Mouse (Mus musculus) liver, embryonic 14.5 days (tissue): ENCODE results near the gene Shc2.

Experiments used
- CTCF ChIP-seq: IDR thresholded peaks from 2 replicates; pipeline ENCODE4 v1.5.1; 2016; ENCODE audit warnings: antibody characterized with exemption, low read depth, control low read depth
- EP300 ChIP-seq: IDR thresholded peaks from 2 replicates; pipeline ENCODE4 v1.6.1; 2016; ENCODE audit warnings: antibody characterized with exemption, low read depth

DNA sequence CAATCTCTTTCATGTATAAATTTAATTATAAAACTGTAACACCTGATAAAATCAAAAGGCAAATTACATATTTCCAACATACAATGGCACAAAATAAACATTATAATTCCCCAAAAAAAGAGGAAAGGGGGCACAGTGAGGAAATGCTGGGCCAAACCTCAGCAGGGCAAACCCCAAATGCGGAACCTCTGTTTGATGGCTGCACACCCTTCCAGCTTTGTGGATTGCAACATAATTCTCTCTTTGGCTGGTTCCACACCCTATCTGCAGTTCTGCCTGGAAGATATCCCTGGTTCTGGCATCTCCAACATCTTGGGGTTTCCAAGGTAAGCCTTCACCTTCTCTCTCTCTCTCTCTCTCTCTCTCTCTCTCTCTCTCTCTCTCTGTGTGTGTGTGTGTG lies 47.0 kb downstream of the Shc2 start:
- TF ChIP-seq CTCF (no peak), EP300 (no peak)
